Mouse (Mus musculus) urinary bladder, postnatal 14 days (tissue): ENCODE data around the gene Fkbp2.
"Not testable (repeated sequence)": the region's sequence is repeated elsewhere in the genome, so short reads cannot be mapped to it uniquely, and the experiment has no call there.

Experiments
- DNase-seq: peaks from one replicate; pipeline ENCODE4 v3.0.0; 2021; ENCODE audit warnings: low spot score

The Fkbp2 gene

GRCm38 (mm10) chr19:6991166-6991565 lies 10.9 kb upstream of the Fkbp2 start:
- DNase-seq, result not testable (repeated sequence)

DNA sequence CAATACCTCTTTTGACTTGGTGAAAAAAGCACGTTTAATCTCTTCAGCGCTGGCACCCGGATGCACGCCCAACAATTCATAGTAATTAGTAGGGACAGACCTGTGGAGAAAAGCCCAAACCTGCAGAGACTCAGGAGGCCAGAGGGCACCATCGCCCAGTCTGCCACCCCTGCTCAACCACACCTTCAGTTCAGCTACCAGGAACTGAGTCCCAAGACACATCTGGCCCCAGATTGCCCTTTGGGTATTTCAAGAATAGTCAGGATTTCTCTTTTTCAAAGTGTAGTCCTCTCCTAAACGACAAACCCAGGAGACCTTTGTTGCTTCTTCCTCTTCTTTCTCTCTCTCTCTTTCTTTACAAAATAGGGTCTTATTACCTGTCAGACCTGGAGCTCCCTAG lies 10.4 kb upstream of the Fkbp2 start:
- no peak for DNase-seq

DNA sequence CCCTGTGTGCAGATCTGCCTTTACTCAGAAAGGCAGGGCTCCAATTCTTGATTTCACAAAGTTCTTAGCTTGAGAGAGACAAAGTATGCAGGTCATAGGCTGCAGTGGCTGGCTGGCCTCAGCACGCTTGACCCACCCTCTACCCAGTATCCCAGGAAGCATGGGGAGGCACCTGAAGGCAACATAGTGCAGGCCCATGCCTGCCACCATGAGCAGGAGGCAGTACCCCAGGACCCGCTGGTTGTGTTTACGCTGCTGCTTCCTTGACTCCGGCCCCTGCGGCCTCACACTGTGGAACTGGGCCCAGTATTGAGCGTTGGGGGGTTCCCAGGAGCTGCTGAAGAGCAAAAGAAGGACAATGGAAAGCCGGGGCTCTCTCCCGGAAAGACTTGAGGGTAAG lies 8.9 kb upstream of the Fkbp2 start:
- peak; percentile 68 for DNase-seq

DNA sequence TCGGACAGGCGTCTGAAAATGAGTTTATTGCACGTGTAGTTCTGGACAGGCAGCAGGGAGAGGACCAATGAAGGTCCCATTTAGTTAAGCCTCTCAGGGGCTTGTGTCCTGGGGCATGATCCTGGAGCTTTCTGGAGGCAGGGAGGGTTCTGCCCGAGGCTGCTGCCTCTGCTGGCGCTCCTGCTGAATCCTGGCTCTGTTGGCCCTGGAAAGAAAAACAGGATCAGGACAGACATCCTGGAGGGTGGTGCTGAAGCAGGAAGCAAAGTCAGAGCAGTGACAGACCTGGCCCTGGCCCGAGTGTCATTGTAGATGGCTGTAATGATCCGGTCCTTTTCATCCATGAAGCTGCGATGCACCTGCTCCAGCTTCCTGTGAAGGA lies 7.6 kb upstream of the Fkbp2 start:
- DNase-seq, result no peak

- peak; percentile 68 for DNase-seq
Measured at GRCm38 (mm10) chr19:6987061-6987903, 7.0 kb upstream of the Fkbp2 start, which contains the start of gene Vegfb. Gene Vegfb, minus strand, starts transcription at chr19:6987651.

DNA sequence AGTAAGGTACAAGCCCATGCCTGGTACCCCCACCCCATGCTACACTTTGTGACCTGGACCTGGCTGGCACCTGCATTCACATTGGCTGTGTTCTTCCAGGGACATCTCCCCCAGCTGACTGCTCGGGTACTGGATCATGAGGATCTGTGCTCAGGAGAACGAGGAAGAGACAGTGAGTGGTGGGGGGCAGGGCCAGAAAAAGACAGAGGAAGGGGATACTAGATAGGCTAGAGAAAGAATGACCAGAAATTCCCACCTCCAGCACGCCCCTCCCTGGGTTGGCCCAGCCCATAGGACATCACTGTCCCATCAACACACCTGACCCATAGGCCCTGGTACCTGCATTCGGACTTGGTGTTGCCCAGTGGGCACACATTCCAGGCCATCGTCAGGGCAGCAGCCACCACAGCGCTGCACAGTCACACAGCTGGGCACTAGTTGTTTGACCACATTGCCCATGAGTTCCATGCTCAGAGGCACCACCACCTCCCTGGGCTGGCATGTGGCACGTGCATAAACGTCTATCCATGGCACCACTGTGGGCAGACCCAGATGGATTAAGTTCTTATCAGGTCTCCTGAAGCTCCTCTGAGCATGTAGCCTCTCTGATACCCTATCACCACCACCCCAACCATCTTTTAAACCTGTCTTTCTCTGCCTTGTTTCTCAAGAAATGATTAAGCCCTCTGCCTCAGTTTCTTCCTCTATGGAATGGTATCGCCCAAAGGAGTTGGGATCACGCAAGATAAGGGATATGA lies 5.8 kb upstream of the Fkbp2 start:
- no peak for DNase-seq

- DNase-seq, result no peak
Measured at GRCm38 (mm10) chr19:6985300-6985699, 5.0 kb upstream of the Fkbp2 start.

DNA sequence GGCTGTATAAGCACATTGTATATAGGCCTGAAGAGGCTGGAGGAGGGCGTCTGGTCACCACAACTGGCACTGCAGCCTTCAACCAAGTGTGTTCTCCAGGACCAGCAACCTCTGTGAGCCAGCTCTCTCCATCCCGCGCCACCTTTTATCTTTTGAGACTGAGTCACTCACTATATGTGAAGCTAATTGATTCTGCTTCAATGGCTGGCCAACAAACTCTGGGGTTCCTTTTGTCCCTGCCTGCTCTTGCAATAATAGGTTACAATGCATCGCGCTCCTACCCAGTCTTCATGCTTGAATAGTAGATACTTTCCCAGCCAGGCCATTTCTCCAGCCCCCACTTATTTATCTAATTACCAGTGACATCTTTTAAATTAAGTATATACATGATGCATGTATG lies 3.3 kb upstream of the Fkbp2 start:
- no peak for DNase-seq

DNA sequence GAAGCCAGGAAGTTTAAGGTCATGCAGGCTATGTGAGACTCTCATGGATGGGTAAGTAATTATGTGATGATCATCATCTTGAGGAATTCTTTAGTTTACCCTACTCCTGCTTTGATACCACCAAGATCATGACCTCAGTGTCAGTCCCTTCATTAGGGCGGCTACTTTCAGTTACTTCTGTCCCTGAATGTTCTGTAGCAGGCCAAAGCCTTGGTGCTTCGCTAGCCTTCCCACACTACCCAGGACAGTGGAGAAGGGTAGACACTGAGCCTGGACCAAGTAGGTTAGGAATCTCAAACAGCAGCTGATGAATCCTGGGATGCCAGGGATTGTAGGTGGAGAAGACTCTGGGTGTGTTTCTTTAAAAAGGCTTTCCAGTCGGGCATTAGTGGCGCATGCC lies 1.2 kb upstream of the Fkbp2 start:
- no peak for DNase-seq

DNA sequence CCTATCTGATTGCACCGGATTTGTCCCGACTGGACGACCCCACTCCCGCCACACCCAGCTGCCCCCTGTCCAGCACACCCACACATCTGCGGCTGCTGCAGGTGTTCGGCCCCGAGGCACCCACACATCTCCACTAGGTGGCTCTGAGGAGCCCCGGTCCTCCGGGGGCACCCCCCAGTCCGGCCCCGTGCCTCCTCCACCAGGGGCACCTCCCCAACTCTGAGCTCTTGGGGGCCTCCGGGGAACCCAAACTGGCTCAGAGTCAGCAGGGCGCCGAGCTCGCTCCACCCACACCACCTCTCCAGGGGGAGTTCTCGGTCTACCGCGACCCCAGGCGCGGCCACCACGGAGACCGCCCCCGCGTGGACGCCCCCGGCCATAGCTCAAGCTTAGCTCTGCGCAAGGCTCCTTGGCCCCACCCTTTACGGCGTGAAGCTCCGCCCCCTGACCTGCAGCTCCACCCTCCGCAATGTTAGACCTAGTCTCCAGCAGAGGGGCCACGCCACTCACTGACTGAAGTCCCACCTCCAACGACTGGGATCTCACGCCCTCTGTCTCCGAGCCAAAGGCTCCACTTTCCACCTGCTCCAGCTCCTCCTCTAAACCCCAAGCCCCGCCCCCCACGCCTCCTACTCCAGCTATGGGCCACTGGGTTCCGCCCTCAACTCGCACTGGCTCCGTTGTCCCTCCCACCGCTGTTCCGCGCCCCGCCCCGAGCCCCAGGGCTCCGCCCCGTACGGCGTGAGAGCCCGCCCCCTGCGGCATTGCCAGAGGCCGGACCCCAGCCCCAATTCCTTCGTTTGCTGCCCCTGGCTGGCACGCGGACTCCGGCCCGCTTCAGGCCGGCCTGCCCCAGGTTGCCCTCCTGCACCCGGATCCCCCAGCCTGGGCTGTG lies 568 bp downstream of the Fkbp2 start:
- peak; percentile 100 for DNase-seq

GRCm38 (mm10) chr19:6979001-6979479 lies 1.3 kb downstream of the Fkbp2 start:
- DNase-seq, result peak; percentile 38

DNA sequence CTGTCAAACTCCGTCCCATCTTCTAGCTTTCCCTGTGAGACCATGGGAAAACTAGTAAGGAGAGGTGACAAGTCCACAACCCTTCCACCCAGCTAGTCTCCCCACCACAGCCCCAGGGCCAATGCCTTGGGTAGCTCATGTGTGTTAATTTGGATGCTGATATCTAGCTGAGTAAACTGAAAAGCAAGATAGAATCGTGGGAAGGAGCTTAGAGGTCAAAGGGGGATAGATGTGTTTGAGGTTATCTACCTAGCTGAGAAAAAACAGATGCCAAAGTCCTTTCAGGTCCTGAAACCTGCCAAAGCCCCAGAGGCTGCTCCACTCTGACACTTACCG lies 1.7 kb downstream of the Fkbp2 start:
- no peak for DNase-seq

GRCm38 (mm10) chr19:6977759-6978638 lies 2.3 kb downstream of the Fkbp2 start:
- DNase-seq, result no peak

- DNase-seq, result peak; percentile 72
Measured at GRCm38 (mm10) chr19:6975537-6976521, 4.5 kb downstream of the Fkbp2 start, which contains the start of gene Plcb3. Gene Plcb3, minus strand, starts transcription at chr19:6976470.

GRCm38 (mm10) chr19:6974211-6975205 lies 5.8 kb downstream of the Fkbp2 start, which contains the start of gene Ppp1r14b:
Gene Ppp1r14b, plus strand, starts transcription at chr19:6974968.
- DNase-seq, result peak; percentile 89

DNA sequence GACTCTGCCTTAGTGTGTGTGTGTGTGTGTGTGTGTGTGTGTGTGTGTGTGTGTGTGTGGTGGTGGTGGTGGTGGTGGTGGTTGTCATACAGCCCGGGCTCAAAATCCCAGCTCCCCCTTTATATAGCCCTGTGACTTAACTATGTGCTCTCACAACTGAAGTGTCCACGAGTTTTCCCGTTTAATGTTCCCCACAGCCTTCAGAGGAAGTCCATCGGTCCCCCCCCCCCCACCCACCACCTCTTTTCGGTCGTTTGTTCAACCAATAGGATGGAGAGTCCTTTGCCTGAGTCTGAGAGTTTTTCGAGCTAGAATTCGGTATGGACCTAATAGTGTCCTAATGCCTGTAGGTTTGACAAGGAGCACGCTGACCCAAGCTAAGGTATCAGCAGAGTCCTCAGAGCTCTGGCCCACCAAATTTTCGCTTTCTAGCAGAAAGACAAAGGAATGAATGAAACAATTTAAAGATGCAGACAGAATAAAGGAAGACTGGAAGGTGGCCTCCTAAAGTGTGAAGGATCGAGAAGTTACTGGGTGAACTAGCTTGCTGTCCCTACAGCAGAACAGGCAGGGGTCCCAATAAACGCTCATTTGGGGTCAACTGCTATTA lies 6.6 kb downstream of the Fkbp2 start:
- no peak for DNase-seq

- DNase-seq, result no peak
Measured at GRCm38 (mm10) chr19:6972247-6972917, 7.9 kb downstream of the Fkbp2 start.

GRCm38 (mm10) chr19:6971644-6972043 lies 8.7 kb downstream of the Fkbp2 start:
- DNase-seq, result no peak
